ENCODE assay signal across 10 mouse cellular contexts in genomic region chr11:87663948-87664347, GRCm38 (mm10). TPM values are rescaled to one million over a fixed set of nuclear protein-coding genes. Genes with fewer than 3 reads are reported as not detected.
DNase-seq lines count a peak whose midpoint lies in the region; ATAC-seq lines count a peak whose summit lies in the region.
"Had no signal": no experiment of that assay in that cellular context is flagged by ENCODE, and none has a peak within 500 bp of the region (broad histone marks: within the 10 kb centered on the region; RNA-seq: fewer than 3 reads in every experiment).

No protein-coding gene starts in this region.

- no peak overlapping the region for H3K9ac ChIP-seq in heart, embryonic 15.5 days
- H3K9ac ChIP-seq in lung, embryonic 16.5 days (ENCODE audit: low read length), result peak overlapping the region; percentile 63
- H3K9ac ChIP-seq in limb, embryonic 15.5 days, result no peak overlapping the region

- H3K27me3 ChIP-seq in heart, embryonic 15.5 days, result peaks cover 10% of the 10 kb centered on the region
- H3K27me3 ChIP-seq in lung, embryonic 16.5 days (ENCODE audit: control insufficient read depth, insufficient read depth, low read depth, low read length), result no peaks in the 10 kb centered on the region
- peaks cover 12% of the 10 kb centered on the region; the same call in 1 of the 2 replicates for H3K27me3 ChIP-seq in limb, embryonic 15.5 days

- ATAC-seq in heart, embryonic 15.5 days (replicated peaks; ENCODE audit: insufficient number of reproducible peaks, insufficient read depth, low FRiP score, low read depth), result no peak
- ATAC-seq in lung, embryonic 16.5 days (ENCODE audit: low read depth), result no peak
- no peak for ATAC-seq in limb, embryonic 15.5 days (ENCODE audit: insufficient number of reproducible peaks, low FRiP score, low TSS enrichment, low read depth)

- no peak for DNase-seq in heart, adult 11 months
- DNase-seq in lung, postnatal 25 days (ENCODE audit: low spot score), result no peak
- no peak for DNase-seq in gastrocnemius, adult 8-10 months (ENCODE audit: low spot score in 2 of 2)
- no peak for DNase-seq in left cerebral cortex, adult 8-10 months (ENCODE audit: low spot score in 2 of 2)
- DNase-seq: cerebellum, adult 9-11 months; heart, adult 2 months had no signal

- WGBS in heart, embryonic 15.5 days, result 77% methylated on average over 6 of the region's 6 CpGs
- WGBS in lung, embryonic 16.5 days, result 54% methylated on average over 6 of the region's 6 CpGs
- WGBS in limb, embryonic 15.5 days, result 60% methylated on average over 6 of the region's 6 CpGs

- H3K36me3 ChIP-seq in heart, embryonic 15.5 days, result no peaks in the 10 kb centered on the region
- no peaks in the 10 kb centered on the region for H3K36me3 ChIP-seq in lung, embryonic 16.5 days (ENCODE audit: control insufficient read depth, insufficient read depth, low read length)
- H3K36me3 ChIP-seq in limb, embryonic 15.5 days, result no peaks in the 10 kb centered on the region

- H3K4me3 ChIP-seq in heart, embryonic 15.5 days, result peak overlapping the region; percentile 33; the same call in 1 of the 2 replicates
- H3K4me3 ChIP-seq in lung, embryonic 16.5 days (ENCODE audit: low read length), result peak overlapping the region; percentile 54
- H3K4me3 ChIP-seq in limb, embryonic 15.5 days, result peak overlapping the region; percentile 44
- H3K4me3 ChIP-seq: heart, adult 2 months had no signal

- no peaks in the 10 kb centered on the region for H3K9me3 ChIP-seq in heart, embryonic 15.5 days (replicated peaks)
- no peaks in the 10 kb centered on the region for H3K9me3 ChIP-seq in lung, embryonic 16.5 days (ENCODE audit: control insufficient read depth, low read length)
- H3K9me3 ChIP-seq in limb, embryonic 15.5 days, result no peaks in the 10 kb centered on the region

- no peak overlapping the region for H3K27ac ChIP-seq in heart, embryonic 15.5 days
- no peak overlapping the region; the same call in 1 of the 2 replicates for H3K27ac ChIP-seq in lung, embryonic 16.5 days (ENCODE audit: low read length)
- no peak overlapping the region for H3K27ac ChIP-seq in limb, embryonic 15.5 days
- H3K27ac ChIP-seq: heart, adult 2 months; left cerebral cortex, adult 2 months had no signal

- 0 out of 2 replicates have a peak, but pooled peaks cover 6% of the 10 kb centered on the region for H3K4me1 ChIP-seq in heart, embryonic 15.5 days (replicated peaks)
- peaks cover 2% of the 10 kb centered on the region; the same call in 1 of the 2 replicates for H3K4me1 ChIP-seq in lung, embryonic 16.5 days (replicated peaks; ENCODE audit: control insufficient read depth, insufficient read depth, low read length)
- peaks cover 5% of the 10 kb centered on the region for H3K4me1 ChIP-seq in limb, embryonic 15.5 days

- H3K4me2 ChIP-seq in heart, embryonic 15.5 days, result peak overlapping the region; percentile 14; the same call in 1 of the 2 replicates
- H3K4me2 ChIP-seq in lung, embryonic 16.5 days (ENCODE audit: low read depth, low read length), result peak overlapping the region; percentile 34
- no peak overlapping the region for H3K4me2 ChIP-seq in limb, embryonic 15.5 days

RNA-seq across cellular contexts. Expression of gene Rnf43, which starts 1.4 kb away (rescaled TPM):
- polyA plus RNA-seq in heart, embryonic 15.5 days (2015; fragmentation: Nextera tagmentation; extraction: Ambion mirVana), result 1.3 and 3.3 TPM in 2 replicates
- 15.8 and 16.5 TPM in 2 replicates for polyA plus RNA-seq in lung, embryonic 16.5 days (2015; fragmentation: Nextera tagmentation; extraction: Ambion mirVana)
- polyA plus RNA-seq in limb, embryonic 15.5 days (2015; fragmentation: Nextera tagmentation; extraction: Ambion mirVana), result 7.8 and 9.3 TPM in 2 replicates
- 1 to 10 TPM in 3 of 4 experiments, under 1 TPM in 1; 0.92 to 1.7 (median 1.6) TPM for total RNA-seq in gastrocnemius, adult 8-10 months (2022)
- 1 to 10 TPM; 2.9 to 7.7 (median 4.8) TPM for total RNA-seq in left cerebral cortex, adult 8-10 months (2022)

RNA-seq across cellular contexts. Expression of gene Hsf5, which starts 47.0 kb away (rescaled TPM):
- 0.08 and 0.09 TPM in 2 replicates for polyA plus RNA-seq in heart, embryonic 15.5 days (2015; fragmentation: Nextera tagmentation; extraction: Ambion mirVana)
- polyA plus RNA-seq in lung, embryonic 16.5 days (2015; fragmentation: Nextera tagmentation; extraction: Ambion mirVana), result 0.25 and 0.26 TPM in 2 replicates
- 0.14 and 0.22 TPM in 2 replicates for polyA plus RNA-seq in limb, embryonic 15.5 days (2015; fragmentation: Nextera tagmentation; extraction: Ambion mirVana)
- total RNA-seq in gastrocnemius, adult 8-10 months (2022), result under 1 TPM in 1 of 4 experiments, not detected in 3; 0.09 TPM
- under 1 TPM; 0.50 to 0.71 (median 0.60) TPM for total RNA-seq in left cerebral cortex, adult 8-10 months (2022)
